Mouse (Mus musculus) limb, embryonic 14.5 days (tissue): Measurements from ENCODE around the gene Vil1. TPM values are rescaled to one million over a fixed set of nuclear protein-coding genes. Genes with fewer than 3 reads are reported as not detected.

ENCODE experiments used
- ATAC-seq: fragments of 200-750 bp; cut with Nextera tagmentation; 2 replicates; pipeline ENCODE4 v1.8.0; 2017; ENCODE audit warnings: low read depth, moderate number of reproducible peaks, moderate TSS enrichment; ENCODE audit not compliant: low FRiP score
- DNase-seq: peaks from one replicate; pipeline ENCODE4 v3.0.0-alpha.2; 2015; ENCODE audit warnings: low spot score
- H3K27ac ChIP-seq: fragments of 300-500 bp; sonication (generic); replicated peaks from 2 replicates; pipeline ENCODE4 v1.5.1; 2014; ENCODE audit warnings: low read depth, mild to moderate bottlenecking, low read length, moderate library complexity, mixed read lengths
- H3K27me3 ChIP-seq: fragments of 300-500 bp; sonication (generic); 2 replicates; pipeline ENCODE4 v1.6.1; 2014; ENCODE audit warnings: low read length, mixed read lengths; ENCODE audit not compliant: control insufficient read depth, insufficient read depth
- H3K36me3 ChIP-seq: fragments of 300-500 bp; sonication (generic); 2 replicates; pipeline ENCODE4 v1.6.1; 2014; ENCODE audit warnings: mild to moderate bottlenecking, low read length, moderate library complexity, mixed read lengths; ENCODE audit not compliant: control insufficient read depth, insufficient read depth
- H3K4me1 ChIP-seq: fragments of 300-500 bp; sonication (generic); 2 replicates; pipeline ENCODE4 v1.6.1; 2014; ENCODE audit warnings: antibody characterized with exemption, low read length, mixed read lengths; ENCODE audit not compliant: control insufficient read depth, insufficient read depth
- H3K4me2 ChIP-seq: fragments of 300-500 bp; sonication (generic); replicated peaks from 2 replicates; pipeline ENCODE4 v1.6.1; 2014; ENCODE audit warnings: low read depth, mild to moderate bottlenecking, low read length, moderate library complexity; ENCODE audit not compliant: severe bottlenecking
- H3K4me3 ChIP-seq: fragments of 300-500 bp; sonication (generic); replicated peaks from 2 replicates; pipeline ENCODE4 v1.5.1; 2014; ENCODE audit warnings: low read length
- H3K9ac ChIP-seq: fragments of 300-500 bp; sonication (generic); 2 replicates; pipeline ENCODE4 v1.6.1; 2014; ENCODE audit warnings: mild to moderate bottlenecking, low read depth, low read length, moderate library complexity; ENCODE audit not compliant: severe bottlenecking
- H3K9me3 ChIP-seq: fragments of 300-500 bp; sonication (generic); 2 replicates; pipeline ENCODE4 v1.6.1; 2016; ENCODE audit warnings: low read length; ENCODE audit not compliant: control insufficient read depth
- POLR2A ChIP-seq: fragments of 200-500 bp; IDR thresholded peaks from 2 replicates; pipeline ENCODE4 v1.8.0; 2012; ENCODE audit warnings: inconsistent platforms, mild to moderate bottlenecking, moderate library complexity, borderline replicate concordance; ENCODE audit not compliant: insufficient read depth, insufficient read length; ENCODE audit errors: extremely low read depth
- WGBS: fragments of 180-500 bp; shearing (Covaris S2); extraction: QIAGEN DNeasy Blood & Tissue Kit; methylation state at CpG from one replicate; pipeline ENCODE4 v1.1.7; 2014; 5-methylcytosine and 5-hydroxymethylcytosine counted together
- polyA plus RNA-seq, 2 experiments: library from polyadenylated mRNA; depleted of rRNA in 1 of 2; stranded (reverse) in 1 of 2; unstranded in 1 of 2; fragments of >200 nt; fragmentation: Nextera tagmentation in 1 of 2; extraction: Ambion mirVana in 1 of 2; gene quantifications; 2 replicates each; pipeline versions ENCODE4 v1.2.1 to v1.2.3; 2012 to 2014

The Vil1 gene
- polyA plus RNA-seq, 2 experiments, result 0.10 to 0.14 TPM

- no peak overlapping the region for H3K9ac ChIP-seq
- no peaks in the 10 kb centered on the region for H3K27me3 ChIP-seq
- H3K9me3 ChIP-seq, result no peaks in the 10 kb centered on the region
- no peaks in the 10 kb centered on the region for H3K36me3 ChIP-seq
- 85% methylated on average over 3 of the region's 3 CpGs for whole genome bisulfite sequencing
- DNase-seq (no peak), ATAC-seq (no peak)
- no peak overlapping the region for H3K4me3 ChIP-seq
- no peaks in the 10 kb centered on the region for H3K4me1 ChIP-seq
- H3K27ac ChIP-seq, result no peak overlapping the region
- H3K4me2 ChIP-seq, result no peak overlapping the region
- no peak for TF ChIP-seq POLR2A
These were observed 8.6 kb upstream of the Vil1 start for GRCm38 (mm10) chr1:74400531-74400930.

DNA sequence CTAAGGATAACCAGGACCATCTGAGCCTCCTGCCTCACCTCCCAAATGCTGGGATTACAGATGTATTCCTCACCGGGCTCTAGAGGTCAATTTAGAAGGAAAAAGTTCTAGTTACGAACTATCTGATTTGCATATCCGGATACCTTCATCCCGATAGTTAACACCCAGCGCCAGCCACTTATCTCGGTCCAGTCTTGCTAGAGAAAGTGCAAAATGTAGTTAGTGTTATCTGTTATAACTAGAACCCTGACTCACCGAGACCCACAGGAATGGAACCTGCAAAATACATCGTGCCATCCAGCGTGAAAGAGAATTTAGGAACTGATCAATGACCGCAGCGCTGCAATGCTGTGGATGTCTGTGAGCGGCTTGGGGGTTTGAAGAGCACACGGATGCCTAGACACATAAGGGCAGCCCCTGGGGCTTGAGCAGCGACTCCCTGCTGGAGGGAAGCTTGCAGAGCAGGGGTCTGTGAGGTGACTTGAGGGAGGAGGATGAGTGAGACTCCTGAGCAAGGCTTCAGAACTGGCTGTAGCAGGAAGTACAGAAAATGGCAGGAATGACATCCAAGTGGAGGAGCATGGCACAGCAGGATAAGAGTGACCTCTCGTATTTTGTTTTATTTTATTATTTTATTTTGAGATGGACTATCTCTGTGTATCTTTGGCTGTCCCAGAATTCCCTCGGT lies 8.0 kb upstream of the Vil1 start:
- no peak for ATAC-seq
- no peak for TF ChIP-seq POLR2A
- no peak overlapping the region for H3K4me2 ChIP-seq

DNA sequence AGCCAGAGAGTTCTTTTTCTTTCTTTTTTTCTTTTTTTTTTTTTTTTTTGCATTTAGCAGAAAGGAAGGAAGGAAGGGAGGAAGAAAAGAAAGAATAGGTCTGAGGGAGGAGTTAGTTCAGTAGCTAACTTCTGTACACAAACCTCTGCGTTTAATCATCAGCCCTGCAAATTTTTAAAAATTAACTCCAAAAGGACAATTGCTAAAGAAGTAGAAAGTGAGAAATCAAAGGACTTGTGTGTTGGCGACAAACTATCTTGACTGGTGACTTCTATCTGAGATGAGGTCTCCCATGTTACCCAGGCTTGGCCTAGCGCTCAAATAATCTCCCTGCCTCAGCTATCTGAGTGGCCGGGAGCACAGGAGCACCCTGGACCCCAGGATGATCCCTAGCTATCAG lies 5.0 kb upstream of the Vil1 start:
- Histone ChIP-seq H3K4me2 (no peak overlapping the region), H3K36me3 (no peaks in the 10 kb centered on the region), H3K4me3 (no peak overlapping the region), H3K27me3 (no peaks in the 10 kb centered on the region), H3K9me3 (no peaks in the 10 kb centered on the region), H3K27ac (no peak overlapping the region), H3K9ac (no peak overlapping the region), H3K4me1 (no peaks in the 10 kb centered on the region)
- WGBS, result 92% methylated on average over 4 of the region's 4 CpGs
- no peak for DNase-seq
- no peak for ATAC-seq
- TF ChIP-seq POLR2A, result no peak

More for the DNA sequence above, 8.0 kb upstream of the Vil1 start:
- Histone ChIP-seq H3K4me1 (no peaks in the 10 kb centered on the region), H3K9me3 (no peaks in the 10 kb centered on the region), H3K27ac (no peak overlapping the region), H3K9ac (no peak overlapping the region), H3K27me3 (no peaks in the 10 kb centered on the region), H3K36me3 (no peaks in the 10 kb centered on the region), H3K4me3 (no peak overlapping the region)
- WGBS, result 57% methylated on average over 16 of the region's 16 CpGs
- DNase-seq, result no peak

- WGBS, result 50% methylated on average over 2 of the region's 2 CpGs
- no peaks in the 10 kb centered on the region for H3K4me1 ChIP-seq
- ATAC-seq, result no peak
- no peak overlapping the region for H3K4me3 ChIP-seq
- no peaks in the 10 kb centered on the region for H3K9me3 ChIP-seq
- no peak overlapping the region for H3K27ac ChIP-seq
- no peaks in the 10 kb centered on the region for H3K36me3 ChIP-seq
- H3K27me3 ChIP-seq, result no peaks in the 10 kb centered on the region
- no peak overlapping the region for H3K9ac ChIP-seq
- no peak overlapping the region for H3K4me2 ChIP-seq
- TF ChIP-seq POLR2A, result no peak
- no peak for DNase-seq
These were observed 2.7 kb downstream of the Vil1 start for GRCm38 (mm10) chr1:74411753-74412325.

DNA sequence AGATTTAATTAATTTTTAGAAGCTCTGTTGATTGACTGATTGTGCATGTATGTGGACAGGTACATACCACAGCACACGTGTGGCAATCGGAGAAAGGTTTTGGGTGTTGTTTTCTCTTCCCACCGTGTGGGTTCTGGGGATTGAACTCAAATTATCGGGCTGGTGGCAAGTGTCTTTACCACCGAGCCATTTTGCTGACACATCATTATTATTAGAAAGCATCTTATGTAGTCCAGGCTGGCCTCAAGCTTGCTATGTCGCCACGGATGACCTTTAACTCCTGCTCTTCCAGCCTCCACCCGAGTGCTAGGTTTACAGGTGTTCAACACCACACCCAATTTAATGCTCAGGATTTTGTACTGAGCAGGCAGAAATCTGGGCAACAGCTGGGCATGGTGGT lies 3.5 kb downstream of the Vil1 start:
- H3K27ac ChIP-seq, result no peak overlapping the region
- H3K36me3 ChIP-seq, result no peaks in the 10 kb centered on the region
- no peak for DNase-seq
- no peak for ATAC-seq
- no peaks in the 10 kb centered on the region for H3K4me1 ChIP-seq
- no peak overlapping the region for H3K4me2 ChIP-seq
- TF ChIP-seq POLR2A, result no peak
- H3K27me3 ChIP-seq, result no peaks in the 10 kb centered on the region
- H3K9ac ChIP-seq, result no peak overlapping the region
- WGBS, result 80% methylated on average over 8 of the region's 8 CpGs
- H3K9me3 ChIP-seq, result no peaks in the 10 kb centered on the region
- H3K4me3 ChIP-seq, result no peak overlapping the region
